Mouse (Mus musculus) CH12.LX (cell line): ENCODE measurements around the gene Rxfp4. TPM values are rescaled to one million over a fixed set of nuclear protein-coding genes. Genes with fewer than 3 reads are reported as not detected.
A peak's percentile ranks its signal among the peaks of the same experiment; 100 is the strongest.

Experiments
- DNase-seq: peaks from one replicate; pipeline ENCODE4 v3.0.0-alpha.2; 2013; ENCODE audit errors: extremely low read depth
- H3K27ac ChIP-seq: 2 replicates; pipeline ENCODE4 v1.5.1; 2012; ENCODE audit warnings: low read depth, mild to moderate bottlenecking, control low read depth, moderate library complexity; ENCODE audit not compliant: insufficient read depth
- H3K27me3 ChIP-seq: replicated peaks from 2 replicates; pipeline ENCODE3; 2012; ENCODE audit warnings: inconsistent platforms
- H3K36me3 ChIP-seq, 2 experiments: replicated peaks in 1 of 2; 2 replicates each; pipeline versions ENCODE3 to v1.6.1; 2012; ENCODE audit warnings: inconsistent platforms in 1 of 2, low read length in 1 of 2, mild to moderate bottlenecking in 1 of 2, mixed read lengths in 1 of 2, moderate library complexity in 1 of 2; ENCODE audit not compliant: control insufficient read depth in 1 of 2, insufficient read depth in 1 of 2
- H3K4me1 ChIP-seq, 2 experiments: 2 replicates each; pipeline ENCODE4 v1.6.1; 2012; ENCODE audit warnings: inconsistent platforms in 1 of 2, moderate library complexity in 1 of 2; ENCODE audit not compliant: insufficient read depth in 2 of 2, control insufficient read depth in 1 of 2
- H3K4me2 ChIP-seq: 2 replicates; pipeline ENCODE4 v1.6.1; 2012; ENCODE audit warnings: low read depth, mild to moderate bottlenecking, control low read depth; ENCODE audit not compliant: poor library complexity, insufficient read depth, severe bottlenecking
- H3K4me3 ChIP-seq, 3 experiments: fragments of 150-350 bp in 1 of 3; sonication (generic) in 1 of 3; replicated peaks in 1 of 3; 2 replicates each; pipeline versions ENCODE3 to v1.5.1; 2011 to 2012; ENCODE audit warnings: low read depth in 2 of 3, low read length in 2 of 3, mild to moderate bottlenecking in 2 of 3, moderate library complexity in 2 of 3, control low read depth in 1 of 3, improper control_type of control experiment in 1 of 3, inconsistent platforms in 1 of 3, mixed read lengths in 1 of 3; ENCODE audit not compliant: poor library complexity in 1 of 3
- H3K79me2 ChIP-seq: replicated peaks from 2 replicates; pipeline ENCODE4 v1.6.1; 2012; ENCODE audit warnings: mild to moderate bottlenecking, moderate library complexity; ENCODE audit not compliant: control insufficient read depth, poor library complexity, insufficient read depth, severe bottlenecking; ENCODE audit errors: extremely low read depth
- H3K9ac ChIP-seq: 2 replicates; pipeline ENCODE4 v1.6.1; 2012; ENCODE audit warnings: low read depth, mild to moderate bottlenecking, control low read depth, moderate library complexity; ENCODE audit not compliant: insufficient read depth
- H3K9me3 ChIP-seq: replicated peaks from 2 replicates; pipeline ENCODE3; 2012; ENCODE audit warnings: low read length, inconsistent platforms, mixed read lengths
- BHLHE40 ChIP-seq: IDR thresholded peaks from 2 replicates; pipeline ENCODE4 v1.6.1; 2011; ENCODE audit warnings: mild to moderate bottlenecking, low read depth, low read length, improper control_type of control experiment
- CHD2 ChIP-seq: IDR thresholded peaks from 2 replicates; pipeline ENCODE4 v1.6.1; 2011; ENCODE audit warnings: low read length, improper control_type of control experiment
- CTCF ChIP-seq, 2 experiments: IDR thresholded peaks in 1 of 2; conservative IDR thresholded peaks in 1 of 2; 2 replicates each; pipeline ENCODE4 v1.5.1; 2011 to 2012; ENCODE audit warnings: low read depth in 2 of 2, low read length in 2 of 2, improper control_type of control experiment in 1 of 2, inconsistent platforms in 1 of 2, mild to moderate bottlenecking in 1 of 2, moderate library complexity in 1 of 2
- E2F4 ChIP-seq: IDR thresholded peaks from 2 replicates; pipeline ENCODE4 v1.6.1; 2011; ENCODE audit warnings: low read depth, low read length, improper control_type of control experiment; ENCODE audit not compliant: insufficient replicate concordance
- GABPA ChIP-seq: IDR thresholded peaks from 2 replicates; pipeline ENCODE4 v1.6.1; 2012; ENCODE audit warnings: low read depth, low read length, improper control_type of control experiment, inconsistent platforms; ENCODE audit not compliant: insufficient replicate concordance
- JUND ChIP-seq: conservative IDR thresholded peaks from 2 replicates; pipeline ENCODE4 v1.6.1; 2011; ENCODE audit warnings: low read depth, low read length, improper control_type of control experiment
- MAX ChIP-seq: IDR thresholded peaks from 2 replicates; pipeline ENCODE4 v1.6.1; 2011; ENCODE audit warnings: low read length, improper control_type of control experiment
- MAZ ChIP-seq: IDR thresholded peaks from 2 replicates; pipeline ENCODE4 v1.6.1; 2012; ENCODE audit warnings: low read depth, mild to moderate bottlenecking, inconsistent platforms, low read length, improper control_type of control experiment, moderate library complexity
- MEF2A ChIP-seq: IDR thresholded peaks from 2 replicates; pipeline ENCODE4 v1.6.1; 2014; ENCODE audit warnings: low read depth, mild to moderate bottlenecking, inconsistent platforms, low read length, improper control_type of control experiment, borderline replicate concordance
- NELFE ChIP-seq: IDR thresholded peaks from 2 replicates; pipeline ENCODE4 v1.6.1; 2011; ENCODE audit warnings: low read depth, low read length, improper control_type of control experiment
- NRF1 ChIP-seq: IDR thresholded peaks from 2 replicates; pipeline ENCODE4 v1.6.1; 2014; ENCODE audit warnings: low read depth, mild to moderate bottlenecking, inconsistent platforms, low read length, improper control_type of control experiment, moderate library complexity
- POLR2A ChIP-seq: IDR thresholded peaks from 2 replicates; pipeline ENCODE4 v1.6.1; 2011; ENCODE audit warnings: low read depth, mild to moderate bottlenecking, improper control_type of control experiment, low read length
- POLR2AphosphoS2 ChIP-seq: IDR thresholded peaks from 2 replicates; pipeline ENCODE4 v1.6.1; 2011; ENCODE audit warnings: low read depth, low read length, improper control_type of control experiment
- RAD21 ChIP-seq: IDR thresholded peaks from 2 replicates; pipeline ENCODE4 v1.6.1; 2011; ENCODE audit warnings: low read depth, mild to moderate bottlenecking, low read length, improper control_type of control experiment, moderate library complexity
- RCOR1 ChIP-seq: conservative IDR thresholded peaks from 2 replicates; pipeline ENCODE4 v1.6.1; 2012; ENCODE audit warnings: low read depth, mild to moderate bottlenecking, inconsistent platforms, low read length, improper control_type of control experiment
- TBP ChIP-seq: conservative IDR thresholded peaks from 2 replicates; pipeline ENCODE4 v1.6.1; 2011; ENCODE audit warnings: low read depth, low read length, improper control_type of control experiment
- TCF12 ChIP-seq: IDR thresholded peaks from 2 replicates; pipeline ENCODE4 v1.6.1; 2014; ENCODE audit warnings: low read depth, mild to moderate bottlenecking, inconsistent platforms, low read length, improper control_type of control experiment
- USF2 ChIP-seq: conservative IDR thresholded peaks from 2 replicates; pipeline ENCODE4 v1.6.1; 2011; ENCODE audit warnings: low read depth, low read length, improper control_type of control experiment
- ZC3H11A ChIP-seq: IDR thresholded peaks from 2 replicates; pipeline ENCODE4 v1.6.1; 2012; ENCODE audit warnings: low read depth, mild to moderate bottlenecking, inconsistent platforms, low read length, improper control_type of control experiment
- ZMIZ1 ChIP-seq: IDR thresholded peaks from 2 replicates; pipeline ENCODE4 v1.6.1; 2012; ENCODE audit warnings: low read depth, mild to moderate bottlenecking, inconsistent platforms, low read length, improper control_type of control experiment
- dilution Hi-C: fragments of 300-500 bp; cut with MboI; formaldehyde crosslinking; loops from 2 replicates; pipeline ENCODE4 v1.14.3; 2020; ENCODE audit warnings: low sequenced_read_pairs; ENCODE audit not compliant: extremely low pct_unique_long_range_greater_than_20kb, extremely low pct_ligation_motif_present
- in situ Hi-C: fragments of 300-500 bp; cut with MboI; formaldehyde crosslinking; loops from 3 replicates; pipeline ENCODE4 v1.14.3; 2019; ENCODE audit warnings: low sequenced_read_pairs, low pct_ligation_motif_present, low pct_unique_long_range_greater_than_20kb, mixed read lengths
- polyA plus RNA-seq: library from polyadenylated mRNA; unstranded; fragments of >175 nt; gene quantifications from 2 replicates; pipeline ENCODE4 v1.2.1, GENCODE M21; 2012; ENCODE audit warnings: low read depth; ENCODE audit not compliant: insufficient read length
- total RNA-seq, 2 experiments: library from RNA; depleted of rRNA; stranded (reverse); fragments of 300-350 nt in 1 of 2; fragments of >200 nt in 1 of 2; gene quantifications; 2 replicates each; pipeline ENCODE4 v1.2.3; 2012 to 2014

Gene Rxfp4
- total and polyA plus RNA-seq, 3 experiments: not detected

GRCm38 (mm10) chr3:88609066-88609465 is 43.9 kb downstream of the Rxfp4 start:
- peaks cover 2 to 27% of the 10 kb centered on the region in 2 experiments; a peak in 2 of 4 replicates for H3K4me1 ChIP-seq
- H3K27me3 ChIP-seq: no peaks in the 10 kb centered on the region
- dilution Hi-C loops (no loop called here), in situ Hi-C loops (loop anchor here (25.0 kb wide), 1 partner anchor 128 kb away; no protein-coding TSS in a partner anchor)
- no peak overlapping the region for H3K4me2 ChIP-seq
- no peak overlapping the region for H3K27ac ChIP-seq
- no peaks in the 10 kb centered on the region for H3K9me3 ChIP-seq
- H3K36me3 ChIP-seq: no peaks in the 10 kb centered on the region
- H3K79me2 ChIP-seq: no peaks in the 10 kb centered on the region
- DNase-seq: no peak
- TF ChIP-seq POLR2AphosphoS2 (no peak), RCOR1 (no peak), CTCF (conservative IDR thresholded peaks at IDR 0.05 in 1 of 2, IDR thresholded peaks at IDR 0.05 in 1 of 2; ENCODE audit: low read depth in 2 of 2, low read length in 2 of 2) (no peak), BHLHE40 (no peak), CHD2 (no peak), RAD21 (no peak), TCF12 (no peak), ZC3H11A (no peak), MAZ (no peak), MAX (no peak), GABPA (no peak)
- no peak overlapping the region for H3K9ac ChIP-seq
- H3K4me3 ChIP-seq: no peak overlapping the region

DNA sequence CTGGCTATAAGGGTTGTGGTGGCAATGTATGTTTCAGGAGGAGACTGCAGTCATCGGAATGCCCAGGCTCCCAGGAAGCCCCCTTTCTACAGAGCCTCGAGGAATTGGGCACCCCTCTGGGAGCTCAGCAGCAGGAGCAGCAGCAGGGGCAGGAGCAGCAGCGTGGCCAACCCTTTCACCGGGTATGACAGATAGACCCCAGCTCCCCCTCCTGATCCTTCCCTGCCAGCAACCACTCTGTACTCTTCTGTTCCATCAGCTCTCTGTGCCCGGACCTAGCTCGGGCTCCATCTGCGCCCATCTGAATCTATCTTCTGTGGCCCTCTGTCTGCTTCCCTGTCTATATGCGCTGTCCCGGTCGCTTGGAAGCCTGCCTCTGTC is 45.2 kb downstream of the Rxfp4 start:
- no peak overlapping the region for H3K9ac ChIP-seq
- no peak overlapping the region for H3K27ac ChIP-seq
- TF ChIP-seq NELFE (no peak), POLR2A (no peak), USF2 (no peak), POLR2AphosphoS2 (no peak), CTCF (conservative IDR thresholded peaks at IDR 0.05 in 1 of 2, IDR thresholded peaks at IDR 0.05 in 1 of 2; ENCODE audit: low read depth in 2 of 2, low read length in 2 of 2) (no peak), NRF1 (no peak), E2F4 (no peak), ZMIZ1 (no peak), JUND (no peak), MEF2A (no peak), TBP (no peak)
- no peaks in the 10 kb centered on the region for H3K9me3 ChIP-seq
- in situ Hi-C loops: loop anchor here (25.0 kb wide), 1 partner anchor 130 kb away; no protein-coding TSS in a partner anchor
- dilution Hi-C loops: no loop called here
- H3K4me2 ChIP-seq: peak overlapping the region; percentile 64; the same call in 1 of the 2 replicates
- H3K36me3 ChIP-seq: no peaks in the 10 kb centered on the region
- no peaks in the 10 kb centered on the region for H3K79me2 ChIP-seq
- DNase-seq: no peak
- no peak overlapping the region for H3K4me3 ChIP-seq
- peaks cover 2 to 36% of the 10 kb centered on the region in 2 experiments; a peak in 2 of 4 replicates for H3K4me1 ChIP-seq
- H3K27me3 ChIP-seq: no peaks in the 10 kb centered on the region
